ENCODE assay signal across 8 mouse cellular contexts in genomic region chr11:101442760-101443159, GRCm38 (mm10). TPM values are rescaled to one million over a fixed set of nuclear protein-coding genes. Genes with fewer than 3 reads are reported as not detected.
DNase-seq lines count a peak whose midpoint lies in the region; ATAC-seq and TF ChIP-seq lines count a peak whose summit lies in the region.

No protein-coding gene starts in this region.

- peak overlapping the region; percentile 79 for H3K27ac ChIP-seq in embryonic facial prominence, embryonic 11.5 days (replicated peaks; ENCODE audit: low read depth, low read length)
- H3K27ac ChIP-seq in intestine, embryonic 15.5 days = peak overlapping the region; percentile 83
- peak overlapping the region; percentile 93 for H3K27ac ChIP-seq in neural tube, embryonic 14.5 days (ENCODE audit: low read depth, low read length)

- ATAC-seq in embryonic facial prominence, embryonic 11.5 days (replicated peaks; ENCODE audit: insufficient number of reproducible peaks, low FRiP score, low TSS enrichment, low read depth) = peak; percentile 3; the same call in 1 of the 2 replicates
- ATAC-seq in intestine, embryonic 15.5 days = peak; percentile 7; the same call in 1 of the 2 replicates
- ATAC-seq in neural tube, embryonic 14.5 days (ENCODE audit: low read depth) = peak; percentile 7

- H3K4me2 ChIP-seq in embryonic facial prominence, embryonic 11.5 days (ENCODE audit: low read depth, low read length) = peak overlapping the region; percentile 84
- H3K4me2 ChIP-seq in intestine, embryonic 15.5 days (replicated peaks) = peak overlapping the region; percentile 67
- H3K4me2 ChIP-seq in neural tube, embryonic 14.5 days (ENCODE audit: low read depth, low read length) = peak overlapping the region; percentile 99

- no peak for TF ChIP-seq POLR2A in lung, adult 2 months (IDR thresholded peaks at IDR 0.05; ENCODE audit: borderline replicate concordance, extremely low read depth, low read depth, low read length)

- peak overlapping the region; percentile 71 for H3K4me3 ChIP-seq in lung, adult 2 months (replicated peaks; ENCODE audit: extremely low read depth, low read depth, low read length)
- peak overlapping the region; percentile 88 for H3K4me3 ChIP-seq in embryonic facial prominence, embryonic 11.5 days (ENCODE audit: low read depth, low read length)
- H3K4me3 ChIP-seq in intestine, embryonic 15.5 days (replicated peaks) = peak overlapping the region; percentile 69
- H3K4me3 ChIP-seq in neural tube, embryonic 14.5 days (ENCODE audit: low read depth, low read length) = peak overlapping the region; percentile 78

- TF ChIP-seq CTCF in lung, adult 2 months (IDR thresholded peaks at IDR 0.05; ENCODE audit: insufficient read depth, low read length) = no peak

- no peak for DNase-seq in lung, adult 2 months
- DNase-seq in lung, postnatal 14 days = no peak
- DNase-seq in embryonic facial prominence, embryonic 11.5 days (ENCODE audit: low spot score) = no peak
- DNase-seq in spleen, postnatal 14 days (ENCODE audit: low spot score in 2 of 2) = no peak
- no peak for DNase-seq in right cerebral cortex, postnatal 25 days
- DNase-seq in cerebellum, postnatal 36 days = no peak

- no peaks in the 10 kb centered on the region for H3K27me3 ChIP-seq in embryonic facial prominence, embryonic 11.5 days (ENCODE audit: control insufficient read depth, insufficient read depth, low read length)
- H3K27me3 ChIP-seq in intestine, embryonic 15.5 days (replicated peaks) = no peaks in the 10 kb centered on the region
- no peaks in the 10 kb centered on the region; the same call in 1 of the 2 replicates for H3K27me3 ChIP-seq in neural tube, embryonic 14.5 days (ENCODE audit: control insufficient read depth, insufficient read depth, low read length)

- H3K36me3 ChIP-seq in embryonic facial prominence, embryonic 11.5 days (replicated peaks; ENCODE audit: control insufficient read depth, insufficient read depth, low read depth, low read length) = peaks cover 7% of the 10 kb centered on the region
- H3K36me3 ChIP-seq in intestine, embryonic 15.5 days = peaks cover 19% of the 10 kb centered on the region
- H3K36me3 ChIP-seq in neural tube, embryonic 14.5 days (ENCODE audit: control insufficient read depth, insufficient read depth, low read length) = peaks cover 18% of the 10 kb centered on the region

- H3K4me1 ChIP-seq in lung, adult 2 months (ENCODE audit: control insufficient read depth, insufficient read depth, low read length) = peaks cover 4% of the 10 kb centered on the region
- H3K4me1 ChIP-seq in embryonic facial prominence, embryonic 11.5 days (ENCODE audit: control insufficient read depth, insufficient read depth, low read length) = no peaks in the 10 kb centered on the region
- peaks cover 12% of the 10 kb centered on the region for H3K4me1 ChIP-seq in intestine, embryonic 15.5 days (replicated peaks)
- H3K4me1 ChIP-seq in neural tube, embryonic 14.5 days (ENCODE audit: control insufficient read depth, insufficient read depth, low read length) = peaks cover 14% of the 10 kb centered on the region

- WGBS in lung, adult 2 months = 1% methylated on average over 14 of the region's 14 CpGs
- WGBS in embryonic facial prominence, embryonic 11.5 days = 1% methylated on average over 14 of the region's 14 CpGs
- WGBS in intestine, embryonic 15.5 days = under 1% methylated on average over 14 of the region's 14 CpGs
- WGBS in neural tube, embryonic 14.5 days = 2% methylated on average over 14 of the region's 14 CpGs

- H3K9me3 ChIP-seq in embryonic facial prominence, embryonic 11.5 days (replicated peaks; ENCODE audit: control insufficient read depth, low read length) = no peaks in the 10 kb centered on the region
- no peaks in the 10 kb centered on the region for H3K9me3 ChIP-seq in intestine, embryonic 15.5 days
- H3K9me3 ChIP-seq in neural tube, embryonic 14.5 days (ENCODE audit: control insufficient read depth, low read length) = no peaks in the 10 kb centered on the region

- peak overlapping the region; percentile 96 for H3K9ac ChIP-seq in embryonic facial prominence, embryonic 11.5 days (replicated peaks; ENCODE audit: low read length)
- H3K9ac ChIP-seq in intestine, embryonic 15.5 days = peak overlapping the region; percentile 83
- H3K9ac ChIP-seq in neural tube, embryonic 14.5 days (replicated peaks; ENCODE audit: low read depth, low read length) = peak overlapping the region; percentile 90

RNA-seq across cellular contexts. Expression of gene Rpl27, which starts 0.7 kb away (rescaled TPM):
- polyA plus RNA-seq in lung, adult 2 months (2012; rRNA removed) = 221 and 297 TPM in 2 replicates
- 432 and 435 TPM in 2 replicates for polyA plus RNA-seq in embryonic facial prominence, embryonic 11.5 days (2014; fragmentation: Nextera tagmentation; extraction: Ambion mirVana)
- polyA plus RNA-seq in intestine, embryonic 15.5 days (2015; fragmentation: Nextera tagmentation; extraction: Ambion mirVana) = 322 and 353 TPM in 2 replicates
- 257 and 271 TPM in 2 replicates for polyA plus RNA-seq in neural tube, embryonic 14.5 days (2014; fragmentation: Nextera tagmentation; extraction: Ambion mirVana)

RNA-seq across cellular contexts. Expression of gene Ifi35, which starts 5.4 kb away (rescaled TPM):
- 57.9 and 76.4 TPM in 2 replicates for polyA plus RNA-seq in lung, adult 2 months (2012; rRNA removed)
- 2.4 and 2.7 TPM in 2 replicates for polyA plus RNA-seq in embryonic facial prominence, embryonic 11.5 days (2014; fragmentation: Nextera tagmentation; extraction: Ambion mirVana)
- polyA plus RNA-seq in intestine, embryonic 15.5 days (2015; fragmentation: Nextera tagmentation; extraction: Ambion mirVana) = 23.9 and 24.5 TPM in 2 replicates
- polyA plus RNA-seq in neural tube, embryonic 14.5 days (2014; fragmentation: Nextera tagmentation; extraction: Ambion mirVana) = 1.4 and 2.0 TPM in 2 replicates

RNA-seq across cellular contexts. Expression of gene Ptges3l, which starts 17.6 kb away (rescaled TPM):
- polyA plus RNA-seq in lung, adult 2 months (2012; rRNA removed) = 1.7 and 5.3 TPM in 2 replicates
- polyA plus RNA-seq in embryonic facial prominence, embryonic 11.5 days (2014; fragmentation: Nextera tagmentation; extraction: Ambion mirVana) = 3.5 and 3.9 TPM in 2 replicates
- 11.7 TPM in 2 replicates for polyA plus RNA-seq in intestine, embryonic 15.5 days (2015; fragmentation: Nextera tagmentation; extraction: Ambion mirVana)
- polyA plus RNA-seq in neural tube, embryonic 14.5 days (2014; fragmentation: Nextera tagmentation; extraction: Ambion mirVana) = 1.8 and 3.0 TPM in 2 replicates

RNA-seq across cellular contexts. Expression of gene Rundc1, which starts 17.9 kb away (rescaled TPM):
- polyA plus RNA-seq in lung, adult 2 months (2012; rRNA removed) = 21.7 and 22.4 TPM in 2 replicates
- 10.4 and 11.8 TPM in 2 replicates for polyA plus RNA-seq in embryonic facial prominence, embryonic 11.5 days (2014; fragmentation: Nextera tagmentation; extraction: Ambion mirVana)
- 16.9 and 17.3 TPM in 2 replicates for polyA plus RNA-seq in intestine, embryonic 15.5 days (2015; fragmentation: Nextera tagmentation; extraction: Ambion mirVana)
- polyA plus RNA-seq in neural tube, embryonic 14.5 days (2014; fragmentation: Nextera tagmentation; extraction: Ambion mirVana) = 20.4 and 24.1 TPM in 2 replicates

RNA-seq across cellular contexts. Expression of gene Gm27029, which starts 18.2 kb away (rescaled TPM):
- polyA plus RNA-seq in lung, adult 2 months (2012; rRNA removed) = 0.22 and 0.36 TPM in 2 replicates
- polyA plus RNA-seq in embryonic facial prominence, embryonic 11.5 days (2014; fragmentation: Nextera tagmentation; extraction: Ambion mirVana) = 10.1 and 12.8 TPM in 2 replicates
- 7.3 and 10.6 TPM in 2 replicates for polyA plus RNA-seq in intestine, embryonic 15.5 days (2015; fragmentation: Nextera tagmentation; extraction: Ambion mirVana)
- 8.1 and 8.9 TPM in 2 replicates for polyA plus RNA-seq in neural tube, embryonic 14.5 days (2014; fragmentation: Nextera tagmentation; extraction: Ambion mirVana)
